Mouse (Mus musculus): Measurements from ENCODE around the gene Pnkp.

Gene Pnkp

GRCm38 (mm10) chr7:44828706-44829105 lies 28.2 kb upstream of the Pnkp start:
- DNase-seq, result no peak

GRCm38 (mm10) chr7:44832763-44833162 lies 24.2 kb upstream of the Pnkp start:
- no peak for DNase-seq

- no peak for DNase-seq
These were observed 21.4 kb upstream of the Pnkp start for GRCm38 (mm10) chr7:44835373-44836015.

GRCm38 (mm10) chr7:44836016-44836404 lies 20.9 kb upstream of the Pnkp start:
- DNase-seq, result no peak

- no peak for DNase-seq
These were observed 20.4 kb upstream of the Pnkp start for GRCm38 (mm10) chr7:44836423-44837053.

- no peak for DNase-seq
These were observed 18.9 kb upstream of the Pnkp start for GRCm38 (mm10) chr7:44838073-44838472.

- DNase-seq, result no peak
These were observed 17.8 kb upstream of the Pnkp start for GRCm38 (mm10) chr7:44839171-44839490.

- DNase-seq, result peak; percentile 48
These were observed 17.3 kb upstream of the Pnkp start for GRCm38 (mm10) chr7:44839491-44840191.

GRCm38 (mm10) chr7:44840426-44840825 lies 16.5 kb upstream of the Pnkp start:
- no peak for DNase-seq

- no peak for DNase-seq
These were observed 15.0 kb upstream of the Pnkp start for GRCm38 (mm10) chr7:44841825-44842463.

- no peak for DNase-seq
These were observed 11.9 kb upstream of the Pnkp start for GRCm38 (mm10) chr7:44845006-44845405.

GRCm38 (mm10) chr7:44846804-44847203 lies 10.1 kb upstream of the Pnkp start:
- DNase-seq, result no peak

GRCm38 (mm10) chr7:44847772-44848171 lies 9.2 kb upstream of the Pnkp start:
- DNase-seq, result no peak

GRCm38 (mm10) chr7:44848561-44849415 lies 8.2 kb upstream of the Pnkp start, which contains the start of the genes Akt1s1 and Tbc1d17:
Gene Akt1s1 (plus strand): TSS chr7:44848991.
Gene Tbc1d17 (minus strand): TSS chr7:44849079.
- DNase-seq, result peak; percentile 100

- peak; percentile 95 for DNase-seq
These were observed 7.4 kb upstream of the Pnkp start for GRCm38 (mm10) chr7:44849416-44850111.

- peak; percentile 87 for DNase-seq
These were observed 6.8 kb upstream of the Pnkp start for GRCm38 (mm10) chr7:44850146-44850545.

GRCm38 (mm10) chr7:44850789-44851624 lies 5.9 kb upstream of the Pnkp start:
- no peak for DNase-seq

- DNase-seq, result no peak
These were observed 5.2 kb upstream of the Pnkp start for GRCm38 (mm10) chr7:44851625-44852234.

GRCm38 (mm10) chr7:44852259-44853027 lies 4.5 kb upstream of the Pnkp start:
- no peak for DNase-seq

GRCm38 (mm10) chr7:44853065-44853464 lies 3.9 kb upstream of the Pnkp start:
- no peak for DNase-seq
